Mouse (Mus musculus) embryonic fibroblast, embryonic 13.5 days (primary cell): ENCODE results near the gene Rhox8. TPM values are rescaled to one million over a fixed set of nuclear protein-coding genes. Genes with fewer than 3 reads are reported as not detected.
"Not testable (repeated sequence)": the region's sequence is repeated elsewhere in the genome, so short reads cannot be mapped to it uniquely, and the experiment has no call there.

Experiments
- H3K27ac ChIP-seq: 2 replicates; pipeline ENCODE4 v1.5.1; 2012; ENCODE audit warnings: low read length, control low read depth, inconsistent platforms; ENCODE audit not compliant: insufficient read depth
- H3K4me1 ChIP-seq: 2 replicates; pipeline ENCODE4 v1.6.1; 2011; ENCODE audit warnings: low read length; ENCODE audit not compliant: control insufficient read depth, insufficient read depth
- H3K4me3 ChIP-seq: 2 replicates; pipeline ENCODE4 v1.5.1; 2011; ENCODE audit warnings: mild to moderate bottlenecking, control low read depth, low read length; ENCODE audit not compliant: insufficient read depth
- CTCF ChIP-seq: IDR thresholded peaks from 2 replicates; pipeline ENCODE4 v1.5.1; 2011; ENCODE audit warnings: mild to moderate bottlenecking, control low read depth, low read length, moderate library complexity, borderline replicate concordance; ENCODE audit not compliant: insufficient read depth
- POLR2A ChIP-seq: IDR thresholded peaks from 2 replicates; pipeline ENCODE4 v1.6.1; 2011; ENCODE audit warnings: low read depth, mild to moderate bottlenecking, control low read depth, low read length, moderate library complexity
- polyA plus RNA-seq: library from polyadenylated mRNA; stranded (reverse); fragments of >200 nt; gene quantifications from 2 replicates; pipeline ENCODE4 v1.2.4, GENCODE M21; 2011; ENCODE audit warnings: low read depth; ENCODE audit not compliant: missing spikeins, insufficient read length

Rhox8 gene
- not detected in 2 replicates for polyA plus RNA-seq

- TF ChIP-seq CTCF (no peak), POLR2A (no peak)
- Histone ChIP-seq H3K4me3 (no peak within 1 kb of the TSS), H3K27ac (no peak within 1 kb of the TSS), H3K4me1 (no peaks in the 10 kb centered on the region)
Observed at GRCm38 (mm10) chrX:37878844-37879243, at the start of gene Rhox8. Rhox8 (minus strand) TSS chrX:37878944.

GRCm38 (mm10) chrX:37916311-37916710, 37.6 kb upstream of the Rhox8 start:
- H3K4me3 ChIP-seq = no peak overlapping the region
- H3K4me1 ChIP-seq = no peaks in the 10 kb centered on the region
- no peak overlapping the region for H3K27ac ChIP-seq
- no peak for TF ChIP-seq POLR2A
- TF ChIP-seq CTCF = no peak

GRCm38 (mm10) chrX:37908581-37908980, 29.8 kb upstream of the Rhox8 start:
- no peaks in the 10 kb centered on the region for H3K4me1 ChIP-seq
- H3K27ac ChIP-seq = no peak overlapping the region
- no peak overlapping the region for H3K4me3 ChIP-seq
- TF ChIP-seq CTCF (no peak), POLR2A (no peak)

- H3K27ac ChIP-seq = no peak overlapping the region
- no peak overlapping the region for H3K4me3 ChIP-seq
- no peaks in the 10 kb centered on the region for H3K4me1 ChIP-seq
- TF ChIP-seq POLR2A = no peak
- TF ChIP-seq CTCF = no peak
Observed at GRCm38 (mm10) chrX:37903727-37904126, 25.0 kb upstream of the Rhox8 start.

GRCm38 (mm10) chrX:37901670-37902069, 22.9 kb upstream of the Rhox8 start, which contains the start of gene Rhox9:
Rhox9 (minus strand) TSS chrX:37901770.
- not testable (repeated sequence) for H3K27ac ChIP-seq, H3K4me3 ChIP-seq, H3K4me1 ChIP-seq

- H3K27ac ChIP-seq, H3K4me3 ChIP-seq: not testable (repeated sequence)
Observed at GRCm38 (mm10) chrX:37897132-37897531, 18.4 kb upstream of the Rhox8 start, which contains the start of gene Rhox7b. Rhox7b (minus strand) TSS chrX:37897232.

GRCm38 (mm10) chrX:37871641-37872040, 7.1 kb downstream of the Rhox8 start:
- H3K4me1 ChIP-seq = no peaks in the 10 kb centered on the region
- H3K4me3 ChIP-seq = no peak overlapping the region
- H3K27ac ChIP-seq = no peak overlapping the region
- TF ChIP-seq POLR2A (no peak), CTCF (no peak)

More at GRCm38 (mm10) chrX:37897132-37897531, 18.4 kb upstream of the Rhox8 start, which contains the start of gene Rhox7b:
- not testable (repeated sequence) for H3K4me1 ChIP-seq

GRCm38 (mm10) chrX:37831386-37831785, 47.4 kb downstream of the Rhox8 start, which contains the start of gene Rhox7a:
Rhox7a (plus strand) TSS chrX:37831686.
- H3K4me1 ChIP-seq, H3K27ac ChIP-seq, H3K4me3 ChIP-seq: not testable (repeated sequence)

GRCm38 (mm10) chrX:37826610-37827009, 52.1 kb downstream of the Rhox8 start, which contains the start of gene Rhox6:
Rhox6 (plus strand) TSS chrX:37826910.
- not testable (repeated sequence) for H3K4me1 ChIP-seq, H3K27ac ChIP-seq, H3K4me3 ChIP-seq

Other genes with a start within 250 kb of the Rhox8 start
- gene Rhox2g, start 235.5 kb downstream of the Rhox8 start, polyA plus RNA-seq = not detected in 2 replicates
- gene Rhox4g, start 227.6 kb downstream of the Rhox8 start, polyA plus RNA-seq = not detected in 2 replicates
- not detected in 2 replicates for gene Rhox3h, start 210.2 kb downstream of the Rhox8 start, polyA plus RNA-seq
- not detected in 2 replicates for gene Rhox2h, start 205.7 kb downstream of the Rhox8 start, polyA plus RNA-seq
- gene Rhox5, start 74.1 kb downstream of the Rhox8 start, polyA plus RNA-seq = not detected in 2 replicates
- gene Rhox6, start 52.0 kb downstream of the Rhox8 start, polyA plus RNA-seq = not detected in 2 replicates
- not detected in 2 replicates for gene Rhox7a, start 47.3 kb downstream of the Rhox8 start, polyA plus RNA-seq
- not detected in 2 replicates for gene Rhox7b, start 18.3 kb upstream of the Rhox8 start, polyA plus RNA-seq
- not detected in 2 replicates for gene Rhox9, start 22.8 kb upstream of the Rhox8 start, polyA plus RNA-seq
- not detected in 2 replicates for gene Btg1-ps1, start 139.9 kb upstream of the Rhox8 start, polyA plus RNA-seq
- gene Btg1-ps2, start 164.2 kb upstream of the Rhox8 start, polyA plus RNA-seq = not detected in 2 replicates
- not detected in 2 replicates for gene Rhox10, start 187.5 kb upstream of the Rhox8 start, polyA plus RNA-seq
- gene Rhox11, start 206.2 kb upstream of the Rhox8 start, polyA plus RNA-seq = not detected in 2 replicates
- gene Rhox12, start 232.0 kb upstream of the Rhox8 start, polyA plus RNA-seq = not detected in 2 replicates
- gene Rhox13, start 242.3 kb upstream of the Rhox8 start, polyA plus RNA-seq = not detected in 2 replicates